Mouse (Mus musculus) layer of hippocampus, adult 2 months (tissue): ENCODE results near the gene Gm10300. TPM values are rescaled to one million over a fixed set of nuclear protein-coding genes. Genes with fewer than 3 reads are reported as not detected.
A peak's percentile ranks its signal among the peaks of the same experiment; 100 is the strongest.

ENCODE experiments used
- DNase-seq, 2 experiments: peaks; one replicate each; pipeline ENCODE4 v3.0.0; 2022; ENCODE audit warnings: low spot score in 2 of 2
- H3K27ac ChIP-seq: fragments of 200-600 bp; 2 replicates; pipeline ENCODE4 v1.8.1; 2022
- H3K4me3 ChIP-seq: fragments of 200-600 bp; 2 replicates; pipeline ENCODE4 v1.8.1; 2022; ENCODE audit warnings: mild to moderate bottlenecking
- CTCF ChIP-seq: fragments of 200-600 bp; conservative IDR thresholded peaks from 2 replicates; pipeline ENCODE4 v1.8.1; 2022; ENCODE audit warnings: antibody characterized with exemption, mild to moderate bottlenecking, moderate library complexity
- total RNA-seq, 2 experiments: library from RNA; stranded (reverse); gene quantifications; 2 replicates each; pipeline ENCODE4 v1.2.3; 2021

The Gm10300 gene
- total RNA-seq, 2 experiments from 2014 or later = not detected

- H3K4me3 ChIP-seq = peak overlapping the region; percentile 22; the same call in 1 of the 2 replicates
- DNase-seq = no peak
- TF ChIP-seq CTCF = peak; percentile 27
- H3K27ac ChIP-seq = no peak overlapping the region
Measured at GRCm38 (mm10) chr4:132113411-132114095, 39.1 kb downstream of the Gm10300 start.

DNA sequence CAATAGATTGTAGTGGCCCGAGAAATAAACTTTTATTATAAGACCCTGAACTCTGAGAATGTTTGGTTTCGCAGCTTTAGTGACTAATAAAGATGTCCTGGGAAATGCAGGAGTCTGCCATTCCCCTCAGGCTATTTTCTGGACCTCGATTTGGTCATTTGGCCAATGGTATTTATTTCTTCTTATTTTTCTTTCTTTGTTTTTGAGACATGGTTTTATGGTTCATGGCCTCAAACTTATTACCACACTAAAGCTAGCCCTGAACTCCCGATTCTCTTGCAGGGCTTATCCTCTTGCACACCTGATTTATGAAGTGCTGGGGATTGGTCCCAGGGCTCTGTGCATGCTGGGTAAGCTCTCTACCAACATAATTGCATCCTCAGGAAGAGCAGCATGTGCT, 41.8 kb downstream of the Gm10300 start:
- DNase-seq = no peak
- TF ChIP-seq CTCF = no peak

GRCm38 (mm10) chr4:132119566-132119965, 45.1 kb downstream of the Gm10300 start:
- no peak overlapping the region for H3K27ac ChIP-seq
- H3K4me3 ChIP-seq = no peak overlapping the region
- TF ChIP-seq CTCF = no peak
- DNase-seq = no peak

More for the DNA sequence above, 41.8 kb downstream of the Gm10300 start:
- Histone ChIP-seq H3K4me3 (no peak overlapping the region), H3K27ac (no peak overlapping the region)

GRCm38 (mm10) chr4:132121674-132122073, 47.2 kb downstream of the Gm10300 start:
- Histone ChIP-seq H3K27ac (no peak overlapping the region), H3K4me3 (no peak overlapping the region)
- TF ChIP-seq CTCF = peak; percentile 55
- no peak for DNase-seq

GRCm38 (mm10) chr4:132123166-132123565, 48.7 kb downstream of the Gm10300 start:
- no peak for DNase-seq
- Histone ChIP-seq H3K4me3 (no peak overlapping the region), H3K27ac (no peak overlapping the region)
- TF ChIP-seq CTCF = no peak

Other genes starting within 250 kb of the Gm10300 start
- 100 to 1,000 TPM; 101 to 108 TPM for gene Ptpru, start 236.4 kb upstream of the Gm10300 start, total RNA-seq
- gene Mecr, start 231.2 kb upstream of the Gm10300 start, total RNA-seq = 10 to 100 TPM; 33.1 to 35.8 TPM
- gene Srsf4, start 201.1 kb upstream of the Gm10300 start, total RNA-seq = 10 to 100 TPM; 67.3 to 75.0 TPM
- gene Tmem200b, start 152.9 kb upstream of the Gm10300 start, total RNA-seq = 1 to 10 TPM; 1.5 to 1.7 TPM
- gene Epb41, start 624 bp downstream of the Gm10300 start, total RNA-seq = 10 to 100 TPM; 21.5 to 23.2 TPM
- 10 to 100 TPM in 1 of 2 experiments, 1 to 10 TPM in 1; 9.2 to 10.4 TPM for gene Oprd1, start 69.8 kb downstream of the Gm10300 start, total RNA-seq
- gene Ythdf2, start 137.6 kb downstream of the Gm10300 start, total RNA-seq = 10 to 100 TPM; 43.8 to 46.5 TPM
- 10 to 100 TPM; 25.2 to 28.3 TPM for gene Gmeb1, start 186.9 kb downstream of the Gm10300 start, total RNA-seq
- gene Taf12, start 199.7 kb downstream of the Gm10300 start, total RNA-seq = 10 to 100 TPM; 24.6 to 26.2 TPM
- gene Rab42, start 228.7 kb downstream of the Gm10300 start, total RNA-seq = 1 to 10 TPM; 1.2 to 2.1 TPM